18 mouse cellular contexts compared by ENCODE assay signal in genomic region chr9:61386314-61386713, GRCm38 (mm10). TPM values are rescaled to one million over a fixed set of nuclear protein-coding genes. Genes with fewer than 3 reads are reported as not detected.
DNase-seq lines count a peak whose midpoint lies in the region; ATAC-seq and TF ChIP-seq lines count a peak whose summit lies in the region.
"Had no signal": no experiment of that assay in that cellular context is flagged by ENCODE, and none has a peak within 500 bp of the region (broad histone marks: within the 10 kb centered on the region; RNA-seq: fewer than 3 reads in every experiment).

No protein-coding gene starts in this region.

- no peaks in the 10 kb centered on the region for H3K27me3 ChIP-seq in forebrain, embryonic 11.5 days (ENCODE audit: control insufficient read depth, insufficient read depth, low read length)
- no peaks in the 10 kb centered on the region for H3K27me3 ChIP-seq in forebrain, embryonic 16.5 days (replicated peaks; ENCODE audit: control insufficient read depth, insufficient read depth, low read length)
- H3K27me3 ChIP-seq in E14TG2a.4 (ENCODE audit: insufficient read depth, low read length) = no peaks in the 10 kb centered on the region; the same call in 1 of the 2 replicates
- H3K27me3 ChIP-seq in midbrain, embryonic 12.5 days = peaks cover 18% of the 10 kb centered on the region; the same call in 1 of the 2 replicates
- no peaks in the 10 kb centered on the region for H3K27me3 ChIP-seq in cerebellum, adult 2 months (ENCODE audit: control insufficient read depth, insufficient read depth, low read length)

- H3K27ac ChIP-seq in forebrain, embryonic 11.5 days (ENCODE audit: low read depth, low read length) = peak overlapping the region; percentile 70
- no peak overlapping the region for H3K27ac ChIP-seq in forebrain, embryonic 16.5 days (ENCODE audit: low read length)
- H3K27ac ChIP-seq in bone marrow macrophage, adult 2 months (ENCODE audit: insufficient read depth, low read depth, low read length) = peak overlapping the region; percentile 72
- 0 out of 2 replicates have a peak overlapping the region, but pooled peaks have one; percentile 10 for H3K27ac ChIP-seq in midbrain, embryonic 12.5 days (replicated peaks)
- H3K27ac ChIP-seq in cerebellum, adult 2 months (ENCODE audit: insufficient read depth, low read length) = no peak overlapping the region
- H3K27ac ChIP-seq: heart, embryonic 13.5 days; liver, embryonic 14.5 days had no signal

- TF ChIP-seq CTCF in E14TG2a.4 (conservative IDR thresholded peaks at IDR 0.05; ENCODE audit: low read length) = no peak
- no peak for TF ChIP-seq CTCF in bone marrow macrophage, adult 2 months (IDR thresholded peaks at IDR 0.05; ENCODE audit: low read depth, low read length)
- TF ChIP-seq CTCF in cerebellum, adult 2 months (IDR thresholded peaks at IDR 0.05; ENCODE audit: borderline replicate concordance, insufficient read depth, low read depth, low read length) = no peak

- peak overlapping the region; percentile 43 for H3K4me2 ChIP-seq in forebrain, embryonic 11.5 days (ENCODE audit: low read depth, low read length, severe bottlenecking)
- H3K4me2 ChIP-seq in forebrain, embryonic 16.5 days (ENCODE audit: low read length) = no peak overlapping the region
- peak overlapping the region; percentile 47 for H3K4me2 ChIP-seq in midbrain, embryonic 12.5 days (replicated peaks)
- H3K4me2 ChIP-seq: heart, embryonic 13.5 days had no signal

- peaks cover 68% of the 10 kb centered on the region for H3K4me1 ChIP-seq in forebrain, embryonic 11.5 days (replicated peaks; ENCODE audit: control insufficient read depth, insufficient read depth, low read length)
- peaks cover 80% of the 10 kb centered on the region for H3K4me1 ChIP-seq in forebrain, embryonic 16.5 days (replicated peaks; ENCODE audit: control insufficient read depth, insufficient read depth, low read length)
- H3K4me1 ChIP-seq in E14TG2a.4 (replicated peaks; ENCODE audit: low read depth, low read length) = peaks cover 98% of the 10 kb centered on the region
- peaks cover 65% of the 10 kb centered on the region for H3K4me1 ChIP-seq in bone marrow macrophage, adult 2 months (ENCODE audit: control insufficient read depth, insufficient read depth, low read length)
- H3K4me1 ChIP-seq in midbrain, embryonic 12.5 days = peaks cover 98% of the 10 kb centered on the region
- peaks cover 43% of the 10 kb centered on the region for H3K4me1 ChIP-seq in cerebellum, adult 2 months (ENCODE audit: control insufficient read depth, insufficient read depth, low read length)

- H3K36me3 ChIP-seq in forebrain, embryonic 11.5 days (ENCODE audit: control insufficient read depth, insufficient read depth, low read length) = peaks cover 6% of the 10 kb centered on the region; the same call in 1 of the 2 replicates
- H3K36me3 ChIP-seq in forebrain, embryonic 16.5 days (ENCODE audit: control insufficient read depth, insufficient read depth) = peaks cover 7% of the 10 kb centered on the region; the same call in 1 of the 2 replicates
- peaks cover 81% of the 10 kb centered on the region for H3K36me3 ChIP-seq in E14TG2a.4 (ENCODE audit: insufficient read depth, low read length)
- peaks cover 49% of the 10 kb centered on the region for H3K36me3 ChIP-seq in midbrain, embryonic 12.5 days

- no peak for ATAC-seq in forebrain, embryonic 11.5 days (replicated peaks; ENCODE audit: low FRiP score)
- no peak for ATAC-seq in forebrain, embryonic 16.5 days
- ATAC-seq in midbrain, embryonic 12.5 days (ENCODE audit: low FRiP score, low read depth) = no peak
- ATAC-seq in cerebellum, adult (ENCODE audit: insufficient number of reproducible peaks, low FRiP score, low TSS enrichment) = no peak

- no peak for DNase-seq in forebrain, embryonic 11.5 days (ENCODE audit: low spot score)
- no peak for DNase-seq in cerebellum, adult 2 months
- DNase-seq in cerebellum, adult 18-20 months = no peak
- DNase-seq: adrenal gland, adult 8-10 months; cerebellum, postnatal 10 days; heart, postnatal 4 days; kidney, adult 18-20 months; kidney, postnatal 25 days; left cerebral cortex, postnatal 4 days had no signal

- WGBS in forebrain, embryonic 11.5 days = 23% methylated on average over 2 of the region's 2 CpGs
- WGBS in forebrain, embryonic 16.5 days = 37% methylated on average over 2 of the region's 2 CpGs
- WGBS in midbrain, embryonic 12.5 days = 28% methylated on average over 2 of the region's 2 CpGs
- WGBS in cerebellum, adult 2 months = 86% methylated on average over 2 of the region's 2 CpGs

- H3K4me3 ChIP-seq in forebrain, embryonic 11.5 days (ENCODE audit: low read depth, low read length) = 0 out of 2 replicates have a peak overlapping the region, but pooled peaks have one; percentile 4
- H3K4me3 ChIP-seq in forebrain, embryonic 16.5 days (replicated peaks; ENCODE audit: low read length) = no peak overlapping the region
- H3K4me3 ChIP-seq in E14TG2a.4 (replicated peaks; ENCODE audit: low read length) = peak overlapping the region; percentile 61; the same call in 1 of the 2 replicates
- peak overlapping the region; percentile 12 for H3K4me3 ChIP-seq in bone marrow macrophage, adult 2 months (ENCODE audit: insufficient read depth, low read length)
- no peak overlapping the region for H3K4me3 ChIP-seq in midbrain, embryonic 12.5 days
- no peak overlapping the region for H3K4me3 ChIP-seq in cerebellum, adult 2 months (replicated peaks; ENCODE audit: insufficient read depth, low read depth, low read length)
- H3K4me3 ChIP-seq: erythroblast, embryonic 14.5 days; heart, embryonic 13.5 days had no signal

- H3K9me3 ChIP-seq in forebrain, embryonic 11.5 days (ENCODE audit: control insufficient read depth, low read length) = no peaks in the 10 kb centered on the region
- H3K9me3 ChIP-seq in forebrain, embryonic 16.5 days (ENCODE audit: control insufficient read depth, low read length) = no peaks in the 10 kb centered on the region
- no peaks in the 10 kb centered on the region for H3K9me3 ChIP-seq in E14TG2a.4 (ENCODE audit: low read length)
- no peaks in the 10 kb centered on the region for H3K9me3 ChIP-seq in midbrain, embryonic 12.5 days
- H3K9me3 ChIP-seq: G1E; heart, embryonic 13.5 days had no signal

- TF ChIP-seq POLR2A in bone marrow macrophage, adult 2 months (IDR thresholded peaks at IDR 0.05; ENCODE audit: borderline replicate concordance, low read depth, low read length) = no peak
- no peak for TF ChIP-seq POLR2A in cerebellum, adult 2 months (IDR thresholded peaks at IDR 0.05; ENCODE audit: borderline replicate concordance, insufficient read depth, low read length)

- peak overlapping the region; percentile 23; the same call in 1 of the 2 replicates for H3K9ac ChIP-seq in forebrain, embryonic 11.5 days (ENCODE audit: low read length)
- no peak overlapping the region for H3K9ac ChIP-seq in forebrain, embryonic 16.5 days (replicated peaks; ENCODE audit: low read depth, low read length)
- no peak overlapping the region for H3K9ac ChIP-seq in midbrain, embryonic 12.5 days (replicated peaks)
- H3K9ac ChIP-seq: heart, embryonic 13.5 days; liver, embryonic 14.5 days had no signal

RNA-seq across cellular contexts. Expression of gene Tle3, which starts 14.1 kb away (rescaled TPM):
- polyA plus RNA-seq in forebrain, embryonic 11.5 days (2014; fragmentation: Nextera tagmentation; extraction: Ambion mirVana) = 57.8 and 58.2 TPM in 2 replicates
- polyA plus RNA-seq in forebrain, embryonic 16.5 days (2015; fragmentation: Nextera tagmentation; extraction: Ambion mirVana) = 36.8 and 42.5 TPM in 2 replicates
- polyA plus RNA-seq in bone marrow macrophage, adult 2 months (2012; ENCODE audit: insufficient read depth, insufficient read length, missing spikeins) = 39.3 and 41.6 TPM in 2 replicates
- polyA plus RNA-seq in midbrain, embryonic 12.5 days (2016; fragmentation: Nextera tagmentation; extraction: Ambion mirVana) = 65.9 and 71.9 TPM in 2 replicates
- polyA plus RNA-seq in cerebellum, adult 2 months (2012; rRNA removed) = 50.6 and 62.0 TPM in 2 replicates

Comparison
In these comparisons a context has a peak if more than half of its experiments do, and no peak if none do; other contexts are left out.
1. H3K27ac ChIP-seq: peak in forebrain, embryonic 11.5 days (single experiment), bone marrow macrophage, adult 2 months (single experiment) and midbrain, embryonic 12.5 days (single experiment); none in forebrain, embryonic 16.5 days (single experiment) and cerebellum, adult 2 months (single experiment).
2. H3K4me3 ChIP-seq: peak in forebrain, embryonic 11.5 days (single experiment), E14TG2a.4 (single experiment) and bone marrow macrophage, adult 2 months (single experiment); none in forebrain, embryonic 16.5 days (single experiment), midbrain, embryonic 12.5 days (single experiment) and cerebellum, adult 2 months (single experiment).